Mouse (Mus musculus): ENCODE data around the gene Lrrc19. TPM values are rescaled to one million over a fixed set of nuclear protein-coding genes. Genes with fewer than 3 reads are reported as not detected.
"Not testable (repeated sequence)": the region's sequence is repeated elsewhere in the genome, so short reads cannot be mapped to it uniquely, and the experiment has no call there.

Gene Lrrc19
- polyA plus RNA-seq (2012; rRNA removed): not detected in 2 replicates
- polyA plus RNA-seq (2014; fragmentation: Nextera tagmentation; extraction: Ambion mirVana): 0.40 and 0.72 TPM in 2 replicates

DNA sequence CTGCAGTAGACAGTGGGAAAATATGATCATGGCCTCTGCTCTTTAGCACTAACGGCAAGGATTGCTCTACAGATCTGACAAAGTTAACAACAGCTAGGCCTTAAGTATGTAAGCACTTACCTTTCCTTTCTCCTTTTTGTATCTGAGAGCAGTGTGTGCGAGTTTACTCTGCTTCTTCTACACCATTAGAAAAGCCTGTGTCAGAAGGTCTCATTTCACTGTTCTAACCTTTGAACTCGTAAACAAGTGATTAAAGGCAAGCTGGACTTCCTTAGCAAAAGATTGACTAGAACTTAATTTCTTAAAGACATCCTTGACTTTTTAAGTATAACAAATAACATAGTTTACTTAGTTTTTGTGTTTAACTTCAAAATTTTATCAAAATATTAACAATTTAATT is at the start of gene Lrrc19:
TSS of gene Lrrc19 (minus strand) at position 225 of the 400 bp plus-strand sequence.
- H3K4me3 ChIP-seq (replicated peaks; ENCODE audit: low read length): no peak within 1 kb of the TSS
- H3K36me3 ChIP-seq (ENCODE audit: control insufficient read depth, insufficient read depth, low read length): peaks cover 6% of the 10 kb centered on the region
- DNase-seq (ENCODE audit: low spot score): no peak
- H3K9me3 ChIP-seq (ENCODE audit: control insufficient read depth, low read length): no peaks in the 10 kb centered on the region
- no peak within 1 kb of the TSS for H3K27ac ChIP-seq (replicated peaks; ENCODE audit: low read depth, low read length)
- ATAC-seq (ENCODE audit: low FRiP score, low read depth): no peak
- H3K9ac ChIP-seq (ENCODE audit: low read depth, low read length, severe bottlenecking): no peak within 1 kb of the TSS
- TF ChIP-seq POLR2A (IDR thresholded peaks at IDR 0.05; ENCODE audit: borderline replicate concordance, extremely low read depth, insufficient read depth, insufficient read length): no peak
- WGBS: 63% methylated on average over 3 of the region's 3 CpGs
- H3K4me2 ChIP-seq (replicated peaks; ENCODE audit: low read depth, low read length, severe bottlenecking): no peak within 1 kb of the TSS
- H3K4me1 ChIP-seq (ENCODE audit: control insufficient read depth, insufficient read depth, low read length): no peaks in the 10 kb centered on the region
- H3K27me3 ChIP-seq (ENCODE audit: control insufficient read depth, insufficient read depth, low read length): no peaks in the 10 kb centered on the region

DNA sequence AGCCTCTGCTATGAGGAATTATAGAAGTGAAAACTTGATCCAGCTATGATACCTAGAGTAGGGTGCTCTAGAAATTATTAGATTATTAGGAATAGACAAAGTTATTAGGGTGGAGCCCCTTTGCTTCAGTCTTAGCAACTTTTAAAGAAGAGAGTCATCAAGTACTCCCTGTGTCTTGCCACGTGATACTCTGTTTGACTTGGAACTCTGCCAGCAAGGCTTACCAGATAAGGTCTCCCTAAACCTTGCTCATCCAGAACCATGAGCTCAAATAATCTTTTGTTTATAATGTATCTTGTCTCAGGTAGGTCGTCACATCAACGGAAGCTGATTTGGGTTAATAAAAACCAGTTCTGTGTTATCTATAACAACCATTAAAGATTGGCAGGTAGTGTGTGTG is 46.4 kb upstream of the Lrrc19 start:
- no peak for DNase-seq (ENCODE audit: low spot score)
- no peaks in the 10 kb centered on the region for H3K27me3 ChIP-seq (ENCODE audit: control insufficient read depth, insufficient read depth, low read length)
- no peak for ATAC-seq (ENCODE audit: low FRiP score, low read depth)

DNA sequence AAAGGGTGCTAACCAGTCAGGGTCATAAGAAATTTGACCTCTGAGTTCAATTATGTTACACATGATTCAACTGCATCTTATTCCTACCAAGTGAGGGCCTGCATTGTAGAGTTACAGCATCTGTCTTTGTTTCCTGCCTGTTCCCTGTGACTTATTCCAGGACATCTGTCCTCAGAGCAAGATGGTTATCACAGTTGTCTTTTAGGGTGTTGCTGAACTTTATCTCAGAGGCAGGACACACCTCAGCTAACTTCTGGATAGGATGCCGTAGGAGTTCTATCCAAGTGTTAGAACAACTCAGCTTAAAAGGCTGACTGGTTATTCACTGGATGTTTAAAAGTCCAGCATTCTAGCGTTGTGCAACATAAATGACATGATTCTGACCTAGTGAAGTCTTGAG is 42.2 kb upstream of the Lrrc19 start:
- no peaks in the 10 kb centered on the region for H3K9me3 ChIP-seq (ENCODE audit: control insufficient read depth, low read length)
- WGBS: 81% methylated on average over 2 of the region's 2 CpGs
- H3K27ac ChIP-seq (replicated peaks; ENCODE audit: low read depth, low read length): no peak overlapping the region
- peaks cover 21% of the 10 kb centered on the region for H3K36me3 ChIP-seq (ENCODE audit: control insufficient read depth, insufficient read depth, low read length)
- ATAC-seq (ENCODE audit: low FRiP score, low read depth) (no peak), DNase-seq (ENCODE audit: low spot score) (no peak)
- H3K4me3 ChIP-seq (replicated peaks; ENCODE audit: low read length): no peak overlapping the region
- H3K9ac ChIP-seq (ENCODE audit: low read depth, low read length, severe bottlenecking): no peak overlapping the region
- no peaks in the 10 kb centered on the region for H3K4me1 ChIP-seq (ENCODE audit: control insufficient read depth, insufficient read depth, low read length)
- TF ChIP-seq POLR2A (IDR thresholded peaks at IDR 0.05; ENCODE audit: borderline replicate concordance, extremely low read depth, insufficient read depth, insufficient read length): no peak
- no peaks in the 10 kb centered on the region for H3K27me3 ChIP-seq (ENCODE audit: control insufficient read depth, insufficient read depth, low read length)
- no peak overlapping the region for H3K4me2 ChIP-seq (replicated peaks; ENCODE audit: low read depth, low read length, severe bottlenecking)

More for the DNA sequence above, 46.4 kb upstream of the Lrrc19 start:
- Histone ChIP-seq H3K9ac (ENCODE audit: low read depth, low read length, severe bottlenecking) (no peak overlapping the region), H3K4me1 (ENCODE audit: control insufficient read depth, insufficient read depth, low read length) (no peaks in the 10 kb centered on the region), H3K36me3 (ENCODE audit: control insufficient read depth, insufficient read depth, low read length) (peaks cover 9% of the 10 kb centered on the region; the same call in 1 of the 2 replicates), H3K4me3 (replicated peaks; ENCODE audit: low read length) (no peak overlapping the region), H3K9me3 (ENCODE audit: control insufficient read depth, low read length) (no peaks in the 10 kb centered on the region), H3K4me2 (replicated peaks; ENCODE audit: low read depth, low read length, severe bottlenecking) (no peak overlapping the region), H3K27ac (replicated peaks; ENCODE audit: low read depth, low read length) (no peak overlapping the region)
- 73% methylated on average over 3 of the region's 3 CpGs for WGBS
- TF ChIP-seq POLR2A (IDR thresholded peaks at IDR 0.05; ENCODE audit: borderline replicate concordance, extremely low read depth, insufficient read depth, insufficient read length): no peak

DNA sequence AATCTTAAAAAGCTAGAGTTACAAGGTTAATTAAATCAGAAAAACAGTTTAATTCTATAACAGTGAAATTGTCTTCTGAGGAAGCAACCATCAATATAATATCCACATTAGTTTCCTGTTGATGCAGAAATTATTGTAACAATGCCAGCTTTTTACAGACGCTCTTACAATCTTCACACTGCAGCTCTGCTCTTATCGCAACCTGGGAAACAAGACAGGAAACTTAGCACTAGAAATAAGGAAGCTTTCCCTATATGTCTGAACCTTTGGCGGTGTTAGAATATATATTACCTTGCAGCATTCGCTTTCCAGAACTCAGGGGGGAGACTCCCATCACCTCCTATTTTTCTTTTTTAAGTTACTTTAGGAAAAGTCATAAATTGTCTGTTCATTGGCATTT is 41.1 kb upstream of the Lrrc19 start:
- no peaks in the 10 kb centered on the region for H3K4me1 ChIP-seq (ENCODE audit: control insufficient read depth, insufficient read depth, low read length)
- no peaks in the 10 kb centered on the region for H3K27me3 ChIP-seq (ENCODE audit: control insufficient read depth, insufficient read depth, low read length)
- no peak overlapping the region for H3K4me2 ChIP-seq (replicated peaks; ENCODE audit: low read depth, low read length, severe bottlenecking)
- WGBS: 74% methylated on average over 4 of the region's 4 CpGs
- H3K4me3 ChIP-seq (replicated peaks; ENCODE audit: low read length): no peak overlapping the region
- DNase-seq (ENCODE audit: low spot score) (no peak), ATAC-seq (ENCODE audit: low FRiP score, low read depth) (no peak)
- H3K36me3 ChIP-seq (ENCODE audit: control insufficient read depth, insufficient read depth, low read length): peaks cover 28% of the 10 kb centered on the region
- no peak overlapping the region for H3K27ac ChIP-seq (replicated peaks; ENCODE audit: low read depth, low read length)
- H3K9me3 ChIP-seq (ENCODE audit: control insufficient read depth, low read length): no peaks in the 10 kb centered on the region
- H3K9ac ChIP-seq (ENCODE audit: low read depth, low read length, severe bottlenecking): no peak overlapping the region
- TF ChIP-seq POLR2A (IDR thresholded peaks at IDR 0.05; ENCODE audit: borderline replicate concordance, extremely low read depth, insufficient read depth, insufficient read length): no peak

DNA sequence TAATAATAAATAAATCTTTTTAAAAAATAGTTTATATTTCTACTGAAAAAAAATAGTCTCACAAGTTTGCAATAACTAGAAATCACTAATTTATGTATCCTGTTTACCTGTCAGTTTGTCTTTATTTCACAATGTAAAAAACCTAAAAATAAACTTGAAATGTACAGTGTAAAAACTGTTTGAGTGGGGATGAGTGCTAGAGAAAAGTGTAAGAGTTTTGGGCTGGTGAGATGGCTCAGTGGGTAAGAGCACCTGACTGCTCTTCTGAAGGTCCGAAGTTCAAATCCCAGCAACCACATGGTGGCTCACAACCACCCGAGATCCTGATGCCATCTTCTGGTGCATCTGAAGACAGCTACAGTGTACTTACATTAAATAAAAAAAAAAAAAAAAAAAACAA is 39.9 kb upstream of the Lrrc19 start:
- not testable (repeated sequence) for H3K4me2 ChIP-seq (replicated peaks; ENCODE audit: low read depth, low read length, severe bottlenecking); H3K9ac ChIP-seq (ENCODE audit: low read depth, low read length, severe bottlenecking); H3K27me3 ChIP-seq (ENCODE audit: control insufficient read depth, insufficient read depth, low read length); H3K4me3 ChIP-seq (replicated peaks; ENCODE audit: low read length); H3K9me3 ChIP-seq (ENCODE audit: control insufficient read depth, low read length); ATAC-seq (ENCODE audit: low FRiP score, low read depth); H3K4me1 ChIP-seq (ENCODE audit: control insufficient read depth, insufficient read depth, low read length); DNase-seq (ENCODE audit: low spot score); H3K27ac ChIP-seq (replicated peaks; ENCODE audit: low read depth, low read length)
- 83% methylated on average over 2 of the region's 2 CpGs for WGBS
- H3K36me3 ChIP-seq (ENCODE audit: control insufficient read depth, insufficient read depth, low read length): peaks cover 30% of the 10 kb centered on the region

DNA sequence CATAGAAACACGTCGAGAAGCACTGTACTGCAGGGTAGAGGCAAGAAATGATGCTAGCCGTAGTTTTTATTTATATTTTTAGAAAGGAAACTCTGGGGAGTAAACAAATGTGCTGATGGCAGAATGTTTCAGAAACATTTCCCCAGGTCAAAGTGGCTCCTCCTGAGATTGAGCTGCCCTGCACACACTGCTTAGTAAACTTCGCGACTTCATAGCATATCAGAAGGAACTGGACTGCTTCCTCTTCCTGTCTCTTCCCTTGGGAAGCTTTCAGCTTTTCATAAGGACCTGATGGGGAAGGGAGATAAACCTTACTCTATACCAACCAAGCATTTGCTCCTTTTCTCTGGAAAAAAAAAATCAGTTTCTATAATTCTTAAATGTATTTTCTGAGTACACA is 33.4 kb upstream of the Lrrc19 start:
- Histone ChIP-seq H3K4me3 (replicated peaks; ENCODE audit: low read length) (no peak overlapping the region), H3K36me3 (ENCODE audit: control insufficient read depth, insufficient read depth, low read length) (peaks cover 43% of the 10 kb centered on the region), H3K4me2 (replicated peaks; ENCODE audit: low read depth, low read length, severe bottlenecking) (no peak overlapping the region), H3K9ac (ENCODE audit: low read depth, low read length, severe bottlenecking) (no peak overlapping the region), H3K27ac (replicated peaks; ENCODE audit: low read depth, low read length) (no peak overlapping the region), H3K4me1 (ENCODE audit: control insufficient read depth, insufficient read depth, low read length) (no peaks in the 10 kb centered on the region), H3K27me3 (ENCODE audit: control insufficient read depth, insufficient read depth, low read length) (no peaks in the 10 kb centered on the region), H3K9me3 (ENCODE audit: control insufficient read depth, low read length) (no peaks in the 10 kb centered on the region)
- ATAC-seq (ENCODE audit: low FRiP score, low read depth): no peak
- no peak for DNase-seq (ENCODE audit: low spot score)
- TF ChIP-seq POLR2A (IDR thresholded peaks at IDR 0.05; ENCODE audit: borderline replicate concordance, extremely low read depth, insufficient read depth, insufficient read length): no peak
- 86% methylated on average over 5 of the region's 5 CpGs for WGBS
